Mouse (Mus musculus): Measurements from ENCODE around the gene Zfp827. TPM values are rescaled to one million over a fixed set of nuclear protein-coding genes. Genes with fewer than 3 reads are reported as not detected.
A peak's percentile ranks its signal among the peaks of the same experiment; 100 is the strongest.

The Zfp827 gene
- polyA plus RNA-seq, 1 experiment from 2014 or later, result 4.3 TPM

DNA sequence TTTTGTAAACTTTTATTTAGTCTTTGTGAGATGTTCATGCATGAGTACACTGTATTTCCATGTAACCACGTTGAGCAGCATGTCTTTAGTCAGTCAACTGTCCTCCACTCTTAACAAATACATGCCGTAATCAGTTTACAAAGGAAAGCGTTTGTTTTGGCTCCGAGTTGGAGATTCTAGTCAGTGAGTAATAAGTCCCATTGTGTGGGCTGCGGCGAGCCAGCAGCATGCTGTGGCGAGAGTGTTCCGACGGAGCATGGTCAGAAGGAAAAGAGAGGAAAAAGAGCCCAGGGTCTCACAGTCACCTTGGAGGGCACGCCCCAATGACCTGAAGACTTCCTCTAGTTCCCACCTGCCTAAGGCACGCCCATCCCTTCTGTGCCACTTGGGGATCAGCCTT is 68.7 kb downstream of the Zfp827 start:
- Histone ChIP-seq H3K4me2 (replicated peaks; ENCODE audit: low read depth) (no peak overlapping the region), H3K36me3 (ENCODE audit: control insufficient read depth, insufficient read depth) (peaks cover 15% of the 10 kb centered on the region), H3K4me3 (ENCODE audit: low read depth, low read length) (no peak overlapping the region), H3K27ac (ENCODE audit: low read depth, low read length) (no peak overlapping the region), H3K9ac (ENCODE audit: low read depth, low read length) (no peak overlapping the region), H3K27me3 (replicated peaks; ENCODE audit: control insufficient read depth, insufficient read depth, low read length) (no peaks in the 10 kb centered on the region), H3K4me1 (replicated peaks; ENCODE audit: control insufficient read depth, insufficient read depth, low read length) (no peaks in the 10 kb centered on the region), H3K9me3 (ENCODE audit: control insufficient read depth) (no peaks in the 10 kb centered on the region)
- no peak for ATAC-seq
- no peak for TF ChIP-seq CTCF (IDR thresholded peaks at IDR 0.05; ENCODE audit: low read depth)
- 65% methylated on average over 11 of the region's 11 CpGs for WGBS

DNA sequence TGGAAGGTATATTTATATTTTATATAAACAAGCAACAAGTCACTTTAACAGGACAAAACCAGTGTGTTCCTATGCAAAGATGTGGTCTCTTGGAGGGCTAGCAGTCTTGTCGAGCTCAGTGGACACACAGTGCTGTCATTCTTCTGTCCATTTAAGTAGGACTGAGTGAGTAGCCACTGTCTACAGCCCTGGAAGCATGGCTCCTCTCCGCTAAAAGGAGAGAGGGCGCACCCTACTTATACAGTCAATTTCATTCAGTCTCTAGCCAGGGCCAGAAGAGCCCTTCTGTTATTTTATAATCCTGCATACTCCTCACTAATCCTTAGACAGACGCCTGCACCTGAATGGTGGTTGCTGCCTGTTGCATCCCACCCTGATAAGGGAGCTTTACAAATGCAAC is 74.5 kb downstream of the Zfp827 start:
- WGBS, result 64% methylated on average over 4 of the region's 4 CpGs
- Histone ChIP-seq H3K27ac (ENCODE audit: low read depth, low read length) (no peak overlapping the region; the same call in 1 of the 2 replicates), H3K4me1 (replicated peaks; ENCODE audit: control insufficient read depth, insufficient read depth, low read length) (peaks cover 20% of the 10 kb centered on the region), H3K4me2 (replicated peaks; ENCODE audit: low read depth) (no peak overlapping the region), H3K4me3 (ENCODE audit: low read depth, low read length) (no peak overlapping the region), H3K9me3 (ENCODE audit: control insufficient read depth) (no peaks in the 10 kb centered on the region), H3K9ac (ENCODE audit: low read depth, low read length) (no peak overlapping the region), H3K27me3 (replicated peaks; ENCODE audit: control insufficient read depth, insufficient read depth, low read length) (no peaks in the 10 kb centered on the region), H3K36me3 (ENCODE audit: control insufficient read depth, insufficient read depth) (peaks cover 15% of the 10 kb centered on the region)
- no peak for TF ChIP-seq CTCF (IDR thresholded peaks at IDR 0.05; ENCODE audit: low read depth)
- no peak for ATAC-seq

DNA sequence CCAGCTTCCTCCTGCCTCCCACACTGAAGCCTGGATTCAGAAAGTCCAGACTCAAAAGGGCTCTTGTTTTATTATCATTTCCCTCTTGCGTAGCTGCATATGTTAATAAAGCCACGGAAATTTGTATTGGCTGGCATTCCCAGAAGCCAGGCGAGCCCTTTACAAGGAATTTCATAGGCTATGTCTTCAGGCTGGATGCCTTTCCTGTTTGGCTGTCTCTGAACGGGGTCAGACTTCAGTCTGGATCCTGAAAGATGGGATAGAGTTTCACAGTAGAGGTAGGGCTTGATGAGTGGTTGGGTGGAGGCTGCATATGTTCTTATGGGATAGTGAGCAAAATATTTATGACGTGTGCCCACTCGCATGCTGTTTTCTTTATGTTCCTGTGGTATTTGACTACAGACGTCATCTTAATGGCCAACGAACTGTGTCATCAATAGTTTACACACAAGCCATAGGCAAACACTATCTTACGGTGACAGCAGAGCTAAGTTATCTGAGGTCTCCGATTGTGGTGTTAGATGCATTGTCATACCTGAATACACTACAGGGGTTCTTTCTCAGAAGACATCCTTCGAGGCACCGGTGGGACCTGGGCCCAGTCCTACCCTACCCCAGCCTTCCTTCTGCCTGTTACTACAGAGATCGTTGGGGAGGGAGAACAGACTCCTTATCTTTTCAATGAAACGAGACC is 75.1 kb downstream of the Zfp827 start:
- no peak for TF ChIP-seq CTCF (IDR thresholded peaks at IDR 0.05; ENCODE audit: low read depth)
- 57% methylated on average over 14 of the region's 14 CpGs for WGBS
- ATAC-seq, result peak; percentile 20; the same call in 1 of the 2 replicates
- H3K4me1 ChIP-seq (replicated peaks; ENCODE audit: control insufficient read depth, insufficient read depth, low read length), result peaks cover 20% of the 10 kb centered on the region
- H3K4me2 ChIP-seq (replicated peaks; ENCODE audit: low read depth), result peak overlapping the region; percentile 48; the same call in 1 of the 2 replicates
- H3K36me3 ChIP-seq (ENCODE audit: control insufficient read depth, insufficient read depth), result peaks cover 15% of the 10 kb centered on the region
- no peak overlapping the region for H3K9ac ChIP-seq (ENCODE audit: low read depth, low read length)
- no peak overlapping the region for H3K4me3 ChIP-seq (ENCODE audit: low read depth, low read length)
- H3K27me3 ChIP-seq (replicated peaks; ENCODE audit: control insufficient read depth, insufficient read depth, low read length), result no peaks in the 10 kb centered on the region
- H3K9me3 ChIP-seq (ENCODE audit: control insufficient read depth), result no peaks in the 10 kb centered on the region
- peak overlapping the region; percentile 82 for H3K27ac ChIP-seq (ENCODE audit: low read depth, low read length)

DNA sequence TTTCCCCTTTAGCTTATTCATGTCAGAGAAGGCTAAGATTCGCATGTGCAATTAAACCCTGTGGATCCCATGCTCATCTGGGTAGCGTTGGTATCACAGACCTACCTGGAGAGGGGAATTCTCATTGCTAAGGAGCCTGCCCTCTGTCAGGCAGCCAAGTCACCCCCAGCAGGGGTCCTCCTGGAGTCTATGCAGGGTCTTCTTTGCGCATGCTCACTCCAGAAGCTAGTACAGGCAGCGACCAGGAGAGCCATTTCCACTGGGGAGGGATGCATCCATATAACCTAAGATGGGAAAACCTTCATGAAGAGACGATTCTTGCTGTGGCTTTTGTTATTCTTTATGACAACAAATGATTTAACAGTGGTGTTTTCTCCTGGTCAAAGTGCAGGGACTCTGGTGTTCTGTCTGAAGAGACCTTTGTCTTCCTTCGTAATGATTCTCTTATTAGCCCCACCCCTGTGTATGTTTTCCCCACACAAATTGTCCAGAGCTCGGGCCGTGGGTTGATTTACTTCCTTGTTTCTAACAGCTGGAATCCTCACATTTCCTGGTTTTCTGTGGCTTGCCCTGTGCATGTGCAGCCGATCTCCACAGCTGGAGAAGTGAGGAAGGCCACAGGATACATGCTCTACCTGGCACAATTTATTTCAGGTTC is 75.8 kb downstream of the Zfp827 start:
- WGBS, result 27% methylated on average over 9 of the region's 9 CpGs
- H3K4me2 ChIP-seq (replicated peaks; ENCODE audit: low read depth), result peak overlapping the region; percentile 48
- peak; percentile 89 for ATAC-seq

DNA sequence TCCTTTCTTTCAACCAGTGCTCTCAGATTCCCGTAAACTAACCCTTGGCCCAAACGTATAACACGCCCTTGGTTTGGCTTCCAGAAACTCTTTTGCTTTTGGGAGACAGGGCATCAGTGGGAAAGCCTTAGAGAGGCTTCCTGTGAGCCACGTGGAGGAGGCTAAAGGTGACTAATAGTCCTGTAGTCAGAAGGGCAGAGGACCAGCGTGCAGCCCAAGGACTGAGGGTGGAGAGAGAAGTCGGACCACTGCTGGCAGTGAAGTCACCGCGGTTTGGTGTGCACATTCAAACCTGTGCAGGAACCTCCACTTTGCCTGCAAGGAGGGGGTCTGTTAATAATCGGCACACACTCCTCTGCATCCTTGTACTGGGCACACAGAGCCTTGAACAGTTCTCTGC is 76.4 kb downstream of the Zfp827 start:
- peak; percentile 59 for ATAC-seq
- peak overlapping the region; percentile 82 for H3K27ac ChIP-seq (ENCODE audit: low read depth, low read length)
- no peaks in the 10 kb centered on the region for H3K27me3 ChIP-seq (replicated peaks; ENCODE audit: control insufficient read depth, insufficient read depth, low read length)
- peaks cover 7% of the 10 kb centered on the region; the same call in 1 of the 2 replicates for H3K36me3 ChIP-seq (ENCODE audit: control insufficient read depth, insufficient read depth)
- no peaks in the 10 kb centered on the region for H3K9me3 ChIP-seq (ENCODE audit: control insufficient read depth)
- no peak overlapping the region for H3K4me3 ChIP-seq (ENCODE audit: low read depth, low read length)
- peaks cover 20% of the 10 kb centered on the region for H3K4me1 ChIP-seq (replicated peaks; ENCODE audit: control insufficient read depth, insufficient read depth, low read length)
- TF ChIP-seq CTCF (IDR thresholded peaks at IDR 0.05; ENCODE audit: low read depth), result no peak
- peak overlapping the region; percentile 48 for H3K4me2 ChIP-seq (replicated peaks; ENCODE audit: low read depth)
- 33% methylated on average over 9 of the region's 9 CpGs for WGBS
- H3K9ac ChIP-seq (ENCODE audit: low read depth, low read length), result peak overlapping the region; percentile 13; the same call in 1 of the 2 replicates

More for the DNA sequence above, 75.8 kb downstream of the Zfp827 start:
- Histone ChIP-seq H3K36me3 (ENCODE audit: control insufficient read depth, insufficient read depth) (peaks cover 11% of the 10 kb centered on the region), H3K4me3 (ENCODE audit: low read depth, low read length) (no peak overlapping the region), H3K27ac (ENCODE audit: low read depth, low read length) (peak overlapping the region; percentile 82), H3K9ac (ENCODE audit: low read depth, low read length) (peak overlapping the region; percentile 13; the same call in 1 of the 2 replicates), H3K4me1 (replicated peaks; ENCODE audit: control insufficient read depth, insufficient read depth, low read length) (peaks cover 20% of the 10 kb centered on the region), H3K27me3 (replicated peaks; ENCODE audit: control insufficient read depth, insufficient read depth, low read length) (no peaks in the 10 kb centered on the region), H3K9me3 (ENCODE audit: control insufficient read depth) (no peaks in the 10 kb centered on the region)
- 0 out of 2 replicates have a peak, but pooled peaks have one; percentile 13 for TF ChIP-seq CTCF (IDR thresholded peaks at IDR 0.05; ENCODE audit: low read depth)

DNA sequence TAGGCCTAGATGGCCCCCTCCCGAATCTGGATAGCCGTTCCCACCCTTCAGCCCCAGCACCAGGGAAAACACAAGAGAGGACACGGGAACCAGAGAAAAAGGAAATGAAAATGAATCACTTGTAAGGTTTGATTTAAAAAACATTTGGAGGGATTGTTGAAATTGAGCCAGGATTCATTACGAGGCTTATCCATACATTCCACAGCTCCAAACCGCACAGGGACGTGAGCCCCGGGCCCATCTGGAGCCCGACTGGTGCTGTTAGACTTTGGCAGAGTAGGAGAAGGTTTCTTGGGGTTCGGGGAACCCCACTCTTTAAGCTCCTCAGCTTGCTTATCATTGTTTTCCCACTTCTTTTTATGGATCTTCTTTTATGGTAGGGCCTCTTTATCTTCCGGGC is 76.9 kb downstream of the Zfp827 start:
- peaks cover 20% of the 10 kb centered on the region for H3K4me1 ChIP-seq (replicated peaks; ENCODE audit: control insufficient read depth, insufficient read depth, low read length)
- H3K36me3 ChIP-seq (ENCODE audit: control insufficient read depth, insufficient read depth), result peaks cover 7% of the 10 kb centered on the region; the same call in 1 of the 2 replicates
- H3K4me3 ChIP-seq (ENCODE audit: low read depth, low read length), result no peak overlapping the region
- WGBS, result 32% methylated on average over 10 of the region's 10 CpGs
- ATAC-seq, result no peak
- H3K27me3 ChIP-seq (replicated peaks; ENCODE audit: control insufficient read depth, insufficient read depth, low read length), result no peaks in the 10 kb centered on the region
- H3K9me3 ChIP-seq (ENCODE audit: control insufficient read depth), result no peaks in the 10 kb centered on the region
- TF ChIP-seq CTCF (IDR thresholded peaks at IDR 0.05; ENCODE audit: low read depth), result no peak
- H3K4me2 ChIP-seq (replicated peaks; ENCODE audit: low read depth), result peak overlapping the region; percentile 48; the same call in 1 of the 2 replicates
- H3K27ac ChIP-seq (ENCODE audit: low read depth, low read length), result peak overlapping the region; percentile 82; the same call in 1 of the 2 replicates
- H3K9ac ChIP-seq (ENCODE audit: low read depth, low read length), result no peak overlapping the region
